Mouse (Mus musculus): ENCODE results near the gene Dynlt1a. TPM values are rescaled to one million over a fixed set of nuclear protein-coding genes. Genes with fewer than 3 reads are reported as not detected.
"Not testable (repeated sequence)": the region's sequence is repeated elsewhere in the genome, so short reads cannot be mapped to it uniquely, and the experiment has no call there.

Dynlt1a gene
- polyA plus RNA-seq, 1 experiment from 2014 or later, result 17.5 TPM

DNA sequence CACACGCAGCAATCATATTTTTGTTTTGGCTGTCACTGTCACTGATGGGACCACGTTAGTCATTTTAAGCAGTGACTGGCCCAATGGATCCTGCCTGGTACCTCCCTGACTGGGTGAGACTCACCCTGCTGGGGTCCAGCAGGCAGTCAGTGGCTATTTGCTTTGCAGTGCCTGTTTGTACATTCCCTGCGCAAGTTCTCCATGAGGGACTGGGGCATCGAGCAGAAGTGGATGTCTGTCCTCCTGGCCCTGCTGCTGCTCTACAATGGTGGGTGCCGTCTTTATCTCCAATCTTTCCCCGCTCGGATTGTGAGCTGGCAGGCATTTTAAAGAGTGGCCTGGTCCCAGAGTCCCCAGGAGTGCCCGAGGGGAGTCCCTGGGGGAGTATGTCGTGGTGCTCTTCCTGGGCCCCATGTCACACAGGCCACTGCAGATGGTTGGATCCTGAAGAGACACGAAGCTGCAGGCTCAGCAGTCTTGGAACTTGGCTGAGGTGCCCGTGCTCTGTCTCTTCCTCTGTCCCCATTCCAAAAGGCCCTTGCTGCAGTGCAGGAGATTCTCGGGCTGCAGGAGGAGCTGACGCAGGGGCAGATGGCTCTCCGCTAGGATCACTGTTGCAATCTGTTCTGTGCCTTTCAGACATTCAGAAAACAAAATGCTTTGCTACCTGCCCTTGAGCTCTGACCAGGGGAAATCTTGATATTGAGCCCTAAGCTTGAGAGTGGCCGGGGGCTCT is 20.1 kb downstream of the Dynlt1a start:
- H3K9me3 ChIP-seq (ENCODE audit: control insufficient read depth, low read length); H3K27ac ChIP-seq (ENCODE audit: low read depth, low read length); H3K4me3 ChIP-seq (ENCODE audit: low read length); H3K4me1 ChIP-seq (ENCODE audit: control insufficient read depth, insufficient read depth, low read length); ATAC-seq (ENCODE audit: low FRiP score, low TSS enrichment); H3K27me3 ChIP-seq (ENCODE audit: control insufficient read depth, insufficient read depth, low read length); H3K4me2 ChIP-seq (replicated peaks; ENCODE audit: low read depth, low read length); H3K36me3 ChIP-seq (ENCODE audit: control insufficient read depth, insufficient read depth, low read length); H3K9ac ChIP-seq (ENCODE audit: low read depth, low read length): not testable (repeated sequence)
- 92% methylated on average over 9 of the region's 15 CpGs for WGBS

DNA sequence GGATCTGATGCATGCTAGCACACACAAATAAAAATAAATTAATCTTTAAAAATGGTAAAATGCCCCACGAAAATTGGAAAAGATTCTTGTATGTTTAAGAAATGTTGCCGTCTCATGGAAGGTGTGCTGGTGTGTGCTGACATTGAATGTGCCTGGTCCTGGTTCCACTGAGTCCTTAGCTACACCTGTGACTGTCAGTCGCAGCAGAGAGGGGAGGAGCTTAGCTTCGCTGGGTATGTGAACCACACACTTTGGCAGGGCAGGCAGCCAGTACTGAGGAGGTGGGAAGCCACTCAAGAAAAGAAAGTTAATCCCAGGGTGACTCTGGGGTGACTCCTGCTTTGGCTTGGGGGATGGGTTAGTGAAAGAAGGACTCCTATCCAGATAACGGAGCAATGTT is 23.4 kb downstream of the Dynlt1a start:
- not testable (repeated sequence) for H3K9ac ChIP-seq (ENCODE audit: low read depth, low read length); H3K27ac ChIP-seq (ENCODE audit: low read depth, low read length); H3K4me1 ChIP-seq (ENCODE audit: control insufficient read depth, insufficient read depth, low read length); H3K36me3 ChIP-seq (ENCODE audit: control insufficient read depth, insufficient read depth, low read length); H3K27me3 ChIP-seq (ENCODE audit: control insufficient read depth, insufficient read depth, low read length); ATAC-seq (ENCODE audit: low FRiP score, low TSS enrichment); H3K4me2 ChIP-seq (replicated peaks; ENCODE audit: low read depth, low read length); H3K9me3 ChIP-seq (ENCODE audit: control insufficient read depth, low read length); H3K4me3 ChIP-seq (ENCODE audit: low read length)
- no CpG with 5 or more reads among the region's 5 CpGs for WGBS

DNA sequence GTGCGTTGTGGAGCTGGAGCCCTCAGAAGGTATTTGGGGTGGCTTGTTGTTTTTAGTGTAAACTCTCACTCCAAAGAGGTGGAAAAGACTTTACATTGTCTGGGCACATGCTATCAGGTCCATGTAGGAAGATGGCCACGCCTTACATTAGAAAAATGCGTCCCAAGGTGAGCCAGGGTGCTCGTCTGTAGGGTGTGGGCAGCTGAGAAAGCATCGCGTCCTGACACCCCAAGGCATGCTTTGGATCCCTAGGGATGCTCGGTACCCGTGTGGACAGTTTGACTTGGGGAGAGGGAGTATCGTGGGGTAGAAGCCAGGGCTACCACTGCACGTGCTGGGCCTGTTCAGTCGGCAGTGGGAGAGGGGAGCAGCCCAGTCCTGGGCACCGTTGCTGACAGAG is 28.3 kb downstream of the Dynlt1a start:
- not testable (repeated sequence) for H3K9ac ChIP-seq (ENCODE audit: low read depth, low read length); ATAC-seq (ENCODE audit: low FRiP score, low TSS enrichment)
- WGBS, result 97% methylated on average over 11 of the region's 12 CpGs

DNA sequence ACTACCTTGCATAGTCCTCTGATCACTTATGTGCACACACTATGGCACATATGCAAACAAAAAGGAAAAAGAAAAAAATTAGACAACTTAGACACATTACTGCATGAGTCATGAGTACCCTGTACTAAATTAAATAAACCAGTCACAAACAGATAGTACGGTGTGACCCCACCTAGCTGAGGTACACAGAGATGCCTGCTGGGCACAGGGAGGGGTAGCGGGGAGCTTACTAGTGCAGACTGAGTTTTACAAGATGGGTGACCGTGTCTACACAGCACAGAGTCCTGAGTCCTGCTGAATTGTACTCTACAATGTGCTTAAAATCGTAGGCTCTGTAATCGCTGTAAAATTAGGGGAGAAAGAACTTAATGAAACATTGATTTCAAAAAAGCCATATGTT is 31.1 kb downstream of the Dynlt1a start:
- H3K27me3 ChIP-seq (ENCODE audit: control insufficient read depth, insufficient read depth, low read length); H3K4me3 ChIP-seq (ENCODE audit: low read length); ATAC-seq (ENCODE audit: low FRiP score, low TSS enrichment); H3K27ac ChIP-seq (ENCODE audit: low read depth, low read length); H3K9me3 ChIP-seq (ENCODE audit: control insufficient read depth, low read length); H3K36me3 ChIP-seq (ENCODE audit: control insufficient read depth, insufficient read depth, low read length); H3K4me1 ChIP-seq (ENCODE audit: control insufficient read depth, insufficient read depth, low read length); H3K4me2 ChIP-seq (replicated peaks; ENCODE audit: low read depth, low read length); H3K9ac ChIP-seq (ENCODE audit: low read depth, low read length): not testable (repeated sequence)
- 92% methylated on average over 5 of the region's 5 CpGs for WGBS

More for the DNA sequence above, 28.3 kb downstream of the Dynlt1a start:
- not testable (repeated sequence) for H3K4me2 ChIP-seq (replicated peaks; ENCODE audit: low read depth, low read length); H3K27ac ChIP-seq (ENCODE audit: low read depth, low read length); H3K4me1 ChIP-seq (ENCODE audit: control insufficient read depth, insufficient read depth, low read length); H3K4me3 ChIP-seq (ENCODE audit: low read length); H3K9me3 ChIP-seq (ENCODE audit: control insufficient read depth, low read length); H3K27me3 ChIP-seq (ENCODE audit: control insufficient read depth, insufficient read depth, low read length); H3K36me3 ChIP-seq (ENCODE audit: control insufficient read depth, insufficient read depth, low read length)

DNA sequence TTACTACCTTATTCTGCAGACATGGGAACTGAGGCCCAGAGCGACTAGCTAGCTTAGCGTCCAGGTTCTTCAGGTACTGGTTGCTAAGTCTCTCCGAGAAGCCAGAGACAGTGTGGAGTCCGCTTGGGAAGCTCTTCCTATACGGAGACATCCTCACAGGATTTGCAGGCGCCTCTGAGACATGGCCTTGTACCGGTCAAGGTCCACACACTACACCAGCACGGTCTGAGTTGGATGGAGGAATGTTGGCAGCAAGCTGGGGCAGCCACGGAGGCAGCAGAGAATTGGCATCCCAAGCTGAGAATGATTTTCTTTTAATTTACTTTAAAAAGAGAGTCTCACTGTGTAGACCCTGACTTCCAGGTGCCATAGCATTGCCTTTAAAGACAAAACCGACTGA is 34.2 kb downstream of the Dynlt1a start:
- not testable (repeated sequence) for ATAC-seq (ENCODE audit: low FRiP score, low TSS enrichment); H3K9ac ChIP-seq (ENCODE audit: low read depth, low read length); H3K4me1 ChIP-seq (ENCODE audit: control insufficient read depth, insufficient read depth, low read length); H3K4me3 ChIP-seq (ENCODE audit: low read length); H3K4me2 ChIP-seq (replicated peaks; ENCODE audit: low read depth, low read length); H3K27me3 ChIP-seq (ENCODE audit: control insufficient read depth, insufficient read depth, low read length); H3K9me3 ChIP-seq (ENCODE audit: control insufficient read depth, low read length); H3K27ac ChIP-seq (ENCODE audit: low read depth, low read length); H3K36me3 ChIP-seq (ENCODE audit: control insufficient read depth, insufficient read depth, low read length)
- WGBS, result 87% methylated on average over 6 of the region's 10 CpGs

DNA sequence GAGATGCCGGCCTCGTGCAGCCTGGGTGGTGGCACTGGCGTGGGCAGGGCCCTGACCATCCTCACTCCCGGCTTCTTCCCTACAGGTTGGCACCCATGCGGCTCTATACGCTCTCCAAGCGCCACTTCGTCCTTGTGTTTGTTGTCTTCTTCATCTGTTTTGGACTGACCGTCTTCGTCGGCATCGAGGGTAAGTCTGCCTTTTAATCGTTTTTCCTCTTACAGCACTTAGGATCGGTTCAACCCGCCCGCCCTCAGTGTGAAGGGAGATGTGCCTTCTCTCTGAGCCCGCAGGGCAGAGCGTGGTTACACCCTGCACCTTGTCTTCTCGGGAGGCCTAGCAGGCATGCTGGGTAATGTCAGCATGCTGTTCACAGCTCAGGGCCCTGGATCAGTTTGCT is 36.8 kb downstream of the Dynlt1a start:
- WGBS, result 91% methylated on average over 14 of the region's 19 CpGs
- not testable (repeated sequence) for H3K27me3 ChIP-seq (ENCODE audit: control insufficient read depth, insufficient read depth, low read length); H3K9ac ChIP-seq (ENCODE audit: low read depth, low read length); H3K4me1 ChIP-seq (ENCODE audit: control insufficient read depth, insufficient read depth, low read length); H3K9me3 ChIP-seq (ENCODE audit: control insufficient read depth, low read length); H3K27ac ChIP-seq (ENCODE audit: low read depth, low read length); ATAC-seq (ENCODE audit: low FRiP score, low TSS enrichment); H3K4me2 ChIP-seq (replicated peaks; ENCODE audit: low read depth, low read length); H3K4me3 ChIP-seq (ENCODE audit: low read length); H3K36me3 ChIP-seq (ENCODE audit: control insufficient read depth, insufficient read depth, low read length)

DNA sequence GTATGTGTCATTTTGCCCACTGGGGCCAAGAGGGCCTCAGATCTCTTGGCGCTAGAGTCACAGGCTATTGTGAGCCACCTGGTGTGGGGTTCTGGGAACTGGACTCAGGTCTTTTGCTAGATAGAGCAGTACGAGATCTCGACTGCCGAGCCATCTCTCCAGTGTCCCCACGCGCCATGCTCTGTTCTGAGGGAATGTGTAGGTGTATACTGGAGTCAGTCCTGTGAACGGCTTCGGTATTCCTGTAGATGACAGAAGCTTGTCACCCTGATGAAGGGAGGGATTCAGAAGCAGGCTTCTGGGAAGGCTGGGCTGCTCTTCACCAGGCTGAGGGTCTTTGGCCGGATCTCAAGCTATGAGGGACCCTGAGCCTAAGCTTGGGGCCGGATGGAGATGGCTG is 37.5 kb downstream of the Dynlt1a start:
- not testable (repeated sequence) for H3K27ac ChIP-seq (ENCODE audit: low read depth, low read length); H3K9me3 ChIP-seq (ENCODE audit: control insufficient read depth, low read length); H3K36me3 ChIP-seq (ENCODE audit: control insufficient read depth, insufficient read depth, low read length); H3K4me3 ChIP-seq (ENCODE audit: low read length); ATAC-seq (ENCODE audit: low FRiP score, low TSS enrichment); H3K27me3 ChIP-seq (ENCODE audit: control insufficient read depth, insufficient read depth, low read length); H3K4me1 ChIP-seq (ENCODE audit: control insufficient read depth, insufficient read depth, low read length); H3K4me2 ChIP-seq (replicated peaks; ENCODE audit: low read depth, low read length); H3K9ac ChIP-seq (ENCODE audit: low read depth, low read length)
- 95% methylated on average over 7 of the region's 10 CpGs for WGBS

DNA sequence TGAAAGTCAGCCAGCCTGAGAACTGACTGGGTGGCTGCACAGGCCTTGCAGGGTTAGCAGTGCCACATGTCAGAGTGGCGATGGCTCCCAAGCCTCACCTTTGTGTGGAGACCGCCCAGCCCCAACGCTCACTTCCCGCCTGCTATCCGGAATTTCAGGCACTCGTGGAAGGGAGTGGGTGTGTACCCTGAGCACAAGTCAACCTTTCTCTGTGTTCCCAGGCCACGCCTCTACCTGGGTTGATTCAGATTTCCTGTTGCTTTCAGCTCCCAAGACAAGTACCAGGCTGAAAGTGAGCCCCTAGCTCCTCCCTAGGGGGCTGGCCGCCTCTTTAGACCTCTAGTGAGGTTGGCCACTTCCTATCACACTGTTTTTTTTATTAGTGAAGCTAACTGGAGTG is 38.1 kb downstream of the Dynlt1a start:
- H3K9me3 ChIP-seq (ENCODE audit: control insufficient read depth, low read length); H3K4me1 ChIP-seq (ENCODE audit: control insufficient read depth, insufficient read depth, low read length); H3K9ac ChIP-seq (ENCODE audit: low read depth, low read length); H3K27ac ChIP-seq (ENCODE audit: low read depth, low read length); H3K4me2 ChIP-seq (replicated peaks; ENCODE audit: low read depth, low read length); H3K4me3 ChIP-seq (ENCODE audit: low read length); H3K27me3 ChIP-seq (ENCODE audit: control insufficient read depth, insufficient read depth, low read length); H3K36me3 ChIP-seq (ENCODE audit: control insufficient read depth, insufficient read depth, low read length): not testable (repeated sequence)
- ATAC-seq (ENCODE audit: low FRiP score, low TSS enrichment), result 0 out of 2 replicates have a peak, but pooled peaks have one; percentile 33
- WGBS, result 52% methylated on average over 8 of the region's 8 CpGs

DNA sequence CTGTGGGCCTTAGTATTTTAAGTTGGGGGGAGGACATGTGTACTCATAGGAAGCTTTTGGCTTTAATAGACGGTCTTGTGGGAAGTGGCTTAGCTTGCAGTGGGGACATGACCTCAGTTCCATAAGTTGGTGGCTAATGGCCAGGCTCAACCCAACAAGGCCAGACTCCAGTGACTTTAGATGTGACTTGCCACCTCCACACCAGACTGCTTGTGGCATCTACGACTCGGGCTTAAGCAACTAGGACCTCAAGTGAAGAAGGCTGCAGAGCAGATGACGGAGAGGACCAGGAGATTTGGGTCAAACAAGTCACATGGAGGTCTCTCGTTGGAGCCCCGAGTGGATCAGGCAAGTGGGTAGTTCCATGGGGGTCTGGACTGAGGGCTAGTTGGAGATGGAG is 42.6 kb downstream of the Dynlt1a start:
- not testable (repeated sequence) for H3K4me2 ChIP-seq (replicated peaks; ENCODE audit: low read depth, low read length); H3K27ac ChIP-seq (ENCODE audit: low read depth, low read length); H3K9ac ChIP-seq (ENCODE audit: low read depth, low read length); H3K27me3 ChIP-seq (ENCODE audit: control insufficient read depth, insufficient read depth, low read length); H3K4me1 ChIP-seq (ENCODE audit: control insufficient read depth, insufficient read depth, low read length); H3K9me3 ChIP-seq (ENCODE audit: control insufficient read depth, low read length); H3K4me3 ChIP-seq (ENCODE audit: low read length); H3K36me3 ChIP-seq (ENCODE audit: control insufficient read depth, insufficient read depth, low read length); ATAC-seq (ENCODE audit: low FRiP score, low TSS enrichment)
- 97% methylated on average over 4 of the region's 6 CpGs for WGBS
